Mouse (Mus musculus) left cerebral cortex, adult 8-10 months (tissue): Measurements from ENCODE around the gene Aqp9. TPM values are rescaled to one million over a fixed set of nuclear protein-coding genes. Genes with fewer than 3 reads are reported as not detected.
"Not testable (repeated sequence)": the region's sequence is repeated elsewhere in the genome, so short reads cannot be mapped to it uniquely, and the experiment has no call there.

Experiments used
- DNase-seq, 2 experiments: peaks; one replicate each; pipeline ENCODE4 v3.0.0; 2022; ENCODE audit warnings: low spot score in 2 of 2
- total RNA-seq, 4 experiments: library from RNA; stranded (reverse); gene quantifications; 2 replicates each; pipeline ENCODE4 v1.2.4; 2022

The Aqp9 gene
- total RNA-seq, 4 experiments from 2014 or later, result 2.1 to 3.6 (median 2.7) TPM

- DNase-seq, result no peak
Observed at GRCm38 (mm10) chr9:71140205-71140604, 28.3 kb downstream of the Aqp9 start.

DNA sequence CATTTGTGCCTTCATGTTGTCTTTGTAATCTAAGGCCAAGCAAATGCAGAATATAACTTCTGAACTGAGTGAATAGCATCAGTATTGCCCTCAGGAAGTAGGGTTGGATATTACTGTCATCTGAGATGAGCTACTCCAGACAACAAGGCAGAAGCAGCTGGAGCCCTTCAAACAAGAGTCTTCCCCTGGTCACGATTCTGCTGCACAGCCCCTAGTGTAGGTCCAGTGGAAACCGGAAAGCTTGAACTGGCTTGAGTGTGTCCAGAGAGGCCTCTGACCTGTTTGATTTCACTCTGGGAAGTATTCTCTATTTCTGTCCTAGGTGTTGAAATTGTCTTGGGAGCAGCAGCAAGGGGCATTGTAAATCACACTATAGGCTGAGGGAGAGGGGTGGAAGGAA, 29.5 kb downstream of the Aqp9 start:
- DNase-seq, result no peak

DNA sequence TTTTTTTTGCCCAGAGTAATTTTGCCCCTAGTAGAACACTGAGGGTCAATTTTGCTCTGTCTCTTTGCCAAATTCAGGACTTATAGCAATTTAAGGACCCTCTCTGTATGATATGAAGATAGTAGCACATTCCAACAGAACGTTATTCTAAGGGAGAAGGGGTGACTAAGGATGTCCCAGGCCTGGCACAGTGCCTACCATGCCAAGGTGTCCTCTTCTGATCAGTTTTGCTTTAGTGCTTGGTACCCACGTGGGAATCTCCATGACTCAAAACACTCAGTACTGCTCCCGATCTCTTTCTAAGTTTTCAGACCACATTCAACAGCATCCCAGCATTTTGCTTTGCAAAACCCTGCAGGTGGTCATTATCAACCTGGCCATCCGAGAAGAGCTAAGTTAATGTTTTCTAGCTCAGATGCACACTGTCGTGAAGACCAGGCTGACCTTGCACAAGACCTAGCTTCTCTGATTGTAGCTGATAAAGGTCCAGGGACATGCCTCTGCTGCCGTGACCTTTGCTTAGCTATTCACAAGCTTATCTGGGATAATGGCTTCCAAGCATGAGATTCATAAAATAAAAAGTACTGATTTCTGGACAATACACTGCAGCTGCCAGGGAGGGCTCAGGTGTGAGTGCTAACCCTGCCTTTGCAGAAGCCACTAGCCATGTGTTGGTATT, 31.1 kb downstream of the Aqp9 start:
- no peak for DNase-seq

DNA sequence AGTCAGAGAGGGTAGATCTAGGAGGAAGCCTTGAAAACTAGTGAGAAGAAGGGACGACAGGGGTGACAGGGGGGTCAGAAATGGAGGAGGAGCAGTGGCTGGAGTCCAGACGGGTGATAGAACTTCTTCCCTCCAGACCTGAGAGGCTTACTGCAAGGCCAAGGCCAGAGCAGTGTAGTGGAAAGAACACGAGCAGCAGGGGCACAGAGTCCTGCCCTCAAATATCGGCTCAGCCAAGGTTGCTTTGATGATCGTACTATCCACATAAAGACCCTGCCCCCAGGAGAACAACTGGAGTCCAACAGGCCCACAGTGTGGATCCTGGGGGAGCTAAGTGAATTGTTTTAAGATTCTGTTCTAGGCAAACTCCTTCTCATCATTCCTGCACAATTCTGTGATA, 33.4 kb downstream of the Aqp9 start:
- no peak for DNase-seq

- DNase-seq, result no peak
Observed at GRCm38 (mm10) chr9:71133190-71133589, 35.3 kb downstream of the Aqp9 start.

DNA sequence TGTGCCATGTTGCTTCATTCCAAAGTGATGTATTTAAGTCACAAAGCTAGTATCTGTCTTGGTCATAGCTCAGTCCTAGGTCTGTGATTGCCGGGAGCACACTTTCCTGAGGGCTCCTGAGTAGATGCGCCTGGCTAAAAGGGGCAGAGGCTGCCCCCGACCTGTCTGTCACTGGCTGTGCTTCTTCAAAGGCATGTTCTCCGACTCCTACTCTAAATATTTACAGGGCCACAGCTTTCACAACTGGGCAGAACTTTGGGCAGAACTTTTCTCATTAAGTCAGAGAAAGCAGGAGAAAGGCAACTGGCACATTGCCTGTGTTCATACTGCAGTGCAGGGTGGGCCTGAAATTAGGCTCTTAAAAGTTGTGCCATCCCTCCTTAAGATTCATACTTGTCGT, 36.7 kb downstream of the Aqp9 start:
- no peak for DNase-seq

DNA sequence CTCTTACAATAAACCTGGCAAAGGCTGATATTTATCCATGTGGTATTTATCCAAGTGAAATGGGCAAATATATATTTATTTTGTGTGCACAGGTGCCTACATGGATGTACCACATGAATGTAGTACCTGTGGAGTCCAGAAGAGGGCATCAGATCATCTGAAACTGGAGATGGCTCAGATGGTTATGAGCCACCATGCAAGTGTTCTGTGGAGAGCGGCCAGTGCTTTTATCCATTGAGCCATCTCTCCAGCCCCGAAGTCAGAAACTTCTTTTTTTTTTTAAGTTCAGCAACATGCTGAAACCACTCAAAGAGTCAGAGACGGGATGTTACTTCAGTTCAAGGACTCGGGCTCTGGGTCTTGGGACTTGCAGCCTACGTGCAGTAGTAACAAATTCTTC, 39.6 kb downstream of the Aqp9 start:
- DNase-seq, result peak in 1 of 2 experiments; percentile 8

DNA sequence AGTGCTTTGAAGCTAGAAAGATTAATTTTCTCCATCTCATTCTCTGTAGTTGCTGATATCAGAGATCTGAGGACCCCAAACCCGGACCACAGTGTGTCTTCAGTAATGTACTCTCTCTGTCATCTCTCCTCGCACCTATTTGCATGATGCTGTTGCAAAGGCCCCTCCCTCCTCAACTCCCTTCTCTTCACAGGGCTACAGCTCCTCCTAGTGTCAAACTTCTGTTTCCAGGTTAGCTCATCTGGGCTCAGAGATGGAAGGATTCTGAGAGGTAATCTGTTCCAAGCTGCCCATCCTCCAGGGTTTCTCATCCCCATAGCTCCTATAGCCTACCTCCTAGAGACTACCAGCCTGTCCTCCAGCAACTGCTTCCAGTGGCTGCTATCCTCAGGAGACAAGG, 42.3 kb downstream of the Aqp9 start:
- peak; percentile 3 to 15 for DNase-seq

DNA sequence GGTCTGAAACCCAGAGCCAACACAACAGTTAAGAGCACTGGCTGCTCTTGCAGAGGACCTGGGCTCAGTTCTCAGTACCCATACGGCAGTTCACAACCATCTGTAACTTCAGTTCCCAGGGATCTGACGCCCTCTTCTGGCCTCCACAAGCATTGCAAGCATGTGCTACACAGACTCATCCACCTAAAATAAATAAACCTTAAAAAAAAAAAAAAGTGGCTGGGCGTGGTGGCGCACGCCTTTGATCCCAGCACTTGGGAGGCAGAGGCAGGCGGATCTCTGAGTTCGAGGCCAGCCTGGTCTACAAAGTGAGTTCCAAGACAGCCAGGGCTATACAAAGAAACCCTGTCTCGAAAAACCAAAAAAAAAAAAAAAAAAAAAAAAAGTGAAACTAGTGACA, 45.4 kb downstream of the Aqp9 start:
- DNase-seq, result not testable (repeated sequence)

DNA sequence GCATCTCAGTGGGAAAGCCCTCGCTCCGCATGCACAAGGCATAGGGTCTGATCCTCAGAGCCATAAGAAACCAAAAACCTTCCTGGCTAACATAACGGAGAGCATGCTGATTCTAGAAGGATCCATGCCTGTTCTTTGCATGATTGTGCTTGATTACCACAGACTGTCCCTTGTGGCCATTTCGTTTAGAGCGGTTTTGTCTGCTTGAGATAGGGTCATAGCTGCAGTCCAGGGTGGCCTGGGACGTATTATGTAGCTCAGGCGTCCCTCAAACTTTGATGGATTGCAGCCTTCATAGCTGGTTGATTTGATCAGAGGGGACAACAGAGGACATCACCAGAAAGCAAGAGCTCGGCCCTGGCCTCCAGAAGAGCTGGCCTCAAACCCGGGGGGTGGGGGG, 47.6 kb downstream of the Aqp9 start:
- DNase-seq, result no peak

DNA sequence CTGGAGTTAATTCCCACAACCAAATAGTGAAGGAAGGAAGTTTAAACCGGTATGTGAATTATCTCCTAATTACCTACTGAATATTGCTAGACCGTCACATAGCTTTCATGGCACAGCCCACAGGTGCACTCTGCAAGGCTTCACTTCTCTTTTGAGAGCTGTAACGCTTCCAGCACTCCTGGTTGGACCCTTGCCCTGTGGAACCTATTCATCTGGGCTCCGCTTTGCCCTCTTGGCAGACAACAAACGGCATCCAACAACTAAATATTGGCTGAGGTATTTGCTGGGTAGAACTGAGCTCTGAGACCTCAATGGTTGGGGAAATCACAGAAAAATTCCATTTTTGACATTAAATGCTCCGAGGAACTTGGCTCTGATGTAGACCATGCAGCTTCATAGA, 55.3 kb downstream of the Aqp9 start:
- no peak for DNase-seq

- DNase-seq, result no peak
Observed at GRCm38 (mm10) chr9:71103521-71103920, 65.0 kb downstream of the Aqp9 start.

GRCm38 (mm10) chr9:71094066-71094465, 74.4 kb downstream of the Aqp9 start:
- DNase-seq, result no peak

GRCm38 (mm10) chr9:71092038-71092437, 76.4 kb downstream of the Aqp9 start:
- peak in 1 of 2 experiments; percentile 10 for DNase-seq

GRCm38 (mm10) chr9:71079201-71079600, 89.3 kb downstream of the Aqp9 start:
- no peak for DNase-seq

GRCm38 (mm10) chr9:71077251-71077825, 91.1 kb downstream of the Aqp9 start:
- no peak for DNase-seq

DNA sequence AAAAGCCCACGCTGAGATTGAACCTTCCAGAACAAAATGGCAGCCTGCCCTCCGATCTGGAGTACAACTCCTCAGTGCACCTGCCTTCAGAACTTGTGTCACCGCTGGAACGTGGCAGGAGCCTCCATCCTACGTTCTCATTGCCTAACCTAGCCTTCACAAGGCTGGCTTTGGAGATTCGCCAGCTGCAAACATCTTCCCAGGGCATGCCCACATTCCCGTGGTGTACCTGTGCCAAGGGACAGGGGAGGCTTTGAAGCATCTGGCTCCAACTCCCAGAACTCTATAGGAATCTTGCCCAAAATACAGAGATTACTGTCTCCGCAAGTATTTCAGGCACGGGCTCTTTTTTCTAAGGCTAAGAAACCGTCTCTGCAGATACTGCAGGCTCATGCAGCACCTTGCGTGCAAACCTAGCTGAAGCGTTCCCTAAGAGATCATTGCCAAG, 92.3 kb downstream of the Aqp9 start:
- peak in 1 of 2 experiments; percentile 77 for DNase-seq

DNA sequence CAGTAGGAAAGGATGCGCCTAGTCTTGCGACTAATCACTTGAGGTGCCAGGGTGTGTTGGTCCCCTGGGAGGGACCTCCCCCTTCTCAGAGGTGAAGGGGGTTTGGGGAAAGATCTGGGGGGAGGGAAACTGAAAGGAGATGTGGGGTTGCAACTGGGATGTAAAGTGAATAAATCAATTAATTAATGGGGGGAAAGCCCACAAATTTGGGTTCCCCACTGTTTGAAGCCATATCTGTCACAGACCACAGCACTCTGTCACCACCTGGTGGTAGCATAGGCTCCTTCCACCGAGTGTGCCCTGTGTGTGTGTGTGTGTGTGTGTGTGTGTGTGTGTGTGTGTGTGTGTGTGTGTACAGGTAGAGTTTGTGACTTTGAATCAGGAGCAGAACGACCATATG, 94.7 kb downstream of the Aqp9 start:
- DNase-seq, result no peak

GRCm38 (mm10) chr9:71073076-71073475, 95.4 kb downstream of the Aqp9 start:
- DNase-seq, result no peak

- DNase-seq, result no peak
Observed at GRCm38 (mm10) chr9:71072502-71072901, 96.0 kb downstream of the Aqp9 start.

GRCm38 (mm10) chr9:71071581-71072330, 96.7 kb downstream of the Aqp9 start:
- no peak for DNase-seq

DNA sequence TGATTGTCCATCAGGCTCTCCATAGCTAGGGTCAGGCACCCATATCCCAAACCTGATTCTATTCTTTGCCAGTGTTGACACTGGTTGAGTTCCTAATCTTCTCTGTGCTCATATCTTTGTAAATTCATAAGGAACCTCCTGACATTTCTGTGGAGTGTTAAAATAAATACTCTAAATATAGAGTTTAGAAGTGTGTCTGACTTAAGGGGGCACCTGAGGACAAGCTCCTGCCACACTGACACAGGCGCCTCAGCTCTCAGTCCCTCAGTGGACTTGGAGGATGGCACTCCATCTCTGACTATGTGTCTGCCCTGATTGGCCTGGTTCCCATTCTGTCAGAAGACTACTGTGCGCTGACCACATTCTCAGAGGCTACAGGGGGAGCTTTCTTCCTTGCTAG, 97.9 kb downstream of the Aqp9 start:
- DNase-seq, result no peak
